Mouse (Mus musculus): ENCODE measurements around the gene Szrd1. TPM values are rescaled to one million over a fixed set of nuclear protein-coding genes. Genes with fewer than 3 reads are reported as not detected.

Szrd1 gene
- polyA plus RNA-seq (2014; fragmentation: Illumina TruSeq; extraction: RNeasy Lipid Tissue Mini Kit (QIAGEN cat#74804); ENCODE audit: low read depth, low replicate concordance), result 40.6 TPM

DNA sequence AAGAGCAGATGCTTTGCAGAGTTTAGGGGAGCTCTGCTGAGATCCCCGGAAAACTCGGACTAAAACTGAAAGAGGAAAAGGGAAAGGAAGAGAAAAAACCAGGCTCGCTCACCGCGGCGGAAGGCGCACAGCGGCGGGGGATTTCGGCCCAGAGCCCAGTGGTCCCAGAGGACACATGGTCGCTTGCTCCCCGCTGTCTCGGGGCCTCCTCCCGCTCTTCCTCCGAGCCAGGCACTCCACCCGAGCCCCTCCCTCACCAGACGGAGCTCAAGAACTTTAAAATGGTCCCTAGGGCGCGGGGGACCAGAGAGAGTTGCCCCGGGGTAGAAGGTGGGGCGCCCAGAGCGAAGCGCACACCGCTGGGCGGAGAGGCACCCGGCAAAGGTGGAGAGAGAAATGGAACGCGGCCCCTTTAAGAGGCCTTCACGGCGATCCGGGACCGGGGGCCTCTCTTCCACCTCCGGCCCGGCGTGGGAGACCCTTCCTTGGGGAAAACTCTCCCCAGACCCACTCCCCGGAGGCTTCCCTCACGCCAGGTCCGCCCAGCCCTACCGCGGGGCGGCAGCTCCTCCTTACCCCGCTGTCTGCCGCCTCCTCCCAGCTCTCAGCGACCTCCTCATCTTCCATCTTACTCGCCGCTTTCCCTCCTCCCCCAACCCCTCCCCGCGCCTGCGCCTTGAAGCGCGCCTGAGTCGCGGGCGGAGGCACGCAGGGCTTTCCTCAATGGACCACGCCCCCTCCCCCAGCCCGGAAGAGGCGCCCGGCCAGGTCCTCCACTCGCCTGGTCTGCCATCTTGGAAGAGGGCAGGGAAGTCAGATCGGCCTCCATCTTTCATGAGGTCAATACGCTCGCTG lies at the start of gene Szrd1:
Szrd1 (minus strand) TSS at position 660 of the 855 bp plus-strand sequence.

DNA sequence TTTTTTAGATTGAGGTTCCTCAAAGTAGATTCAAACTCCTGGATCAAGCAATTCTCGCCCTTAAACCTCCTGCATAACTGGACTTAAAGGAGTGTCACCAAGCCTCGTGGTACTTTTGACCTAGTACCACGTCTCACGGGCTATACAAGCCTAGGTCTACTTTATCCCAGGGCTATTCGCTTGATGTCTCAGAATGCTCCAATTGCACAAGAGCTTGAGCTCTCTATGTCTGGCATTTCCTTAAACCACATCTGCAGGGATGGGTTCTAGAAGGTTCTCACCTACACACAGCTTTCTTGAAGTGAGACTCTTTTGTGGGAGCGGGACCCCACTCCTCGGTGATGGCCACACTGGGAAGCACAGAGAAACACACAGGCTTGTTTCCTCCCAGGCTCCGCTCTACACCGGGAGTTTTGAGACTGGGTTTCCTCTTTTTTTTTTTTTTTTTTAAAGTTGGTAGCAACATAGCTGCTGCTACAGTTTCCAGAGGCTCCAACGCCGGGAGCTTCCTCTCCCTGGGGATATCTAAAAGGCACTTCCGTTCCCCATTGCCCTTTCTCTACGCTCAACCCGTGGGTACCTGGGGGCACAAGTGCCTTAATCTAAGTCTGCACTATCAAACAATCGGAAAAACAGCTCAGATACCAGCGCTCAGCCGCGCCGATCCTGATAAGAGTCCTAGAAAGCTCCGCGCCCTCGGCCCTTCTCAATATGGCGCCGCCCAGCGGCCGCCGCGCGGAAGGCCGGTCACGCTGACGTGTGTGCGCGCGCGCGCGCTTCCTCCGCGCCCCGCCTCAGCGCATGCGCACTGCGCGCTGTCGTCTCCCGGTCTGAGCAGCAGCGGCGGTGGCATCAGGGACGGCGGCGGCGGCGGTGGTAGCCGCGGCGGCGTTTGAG lies 7.8 kb upstream of the Szrd1 start, which contains the start of gene Fbxo42:
Fbxo42 (plus strand) TSS at position 802 of the 897 bp plus-strand sequence.

GRCm38 (mm10) chr4:141088033-141088432 lies 51.5 kb downstream of the Szrd1 start, which contains the start of gene Spata21:
Gene Spata21, plus strand, starts transcription at chr4:141088333.

DNA sequence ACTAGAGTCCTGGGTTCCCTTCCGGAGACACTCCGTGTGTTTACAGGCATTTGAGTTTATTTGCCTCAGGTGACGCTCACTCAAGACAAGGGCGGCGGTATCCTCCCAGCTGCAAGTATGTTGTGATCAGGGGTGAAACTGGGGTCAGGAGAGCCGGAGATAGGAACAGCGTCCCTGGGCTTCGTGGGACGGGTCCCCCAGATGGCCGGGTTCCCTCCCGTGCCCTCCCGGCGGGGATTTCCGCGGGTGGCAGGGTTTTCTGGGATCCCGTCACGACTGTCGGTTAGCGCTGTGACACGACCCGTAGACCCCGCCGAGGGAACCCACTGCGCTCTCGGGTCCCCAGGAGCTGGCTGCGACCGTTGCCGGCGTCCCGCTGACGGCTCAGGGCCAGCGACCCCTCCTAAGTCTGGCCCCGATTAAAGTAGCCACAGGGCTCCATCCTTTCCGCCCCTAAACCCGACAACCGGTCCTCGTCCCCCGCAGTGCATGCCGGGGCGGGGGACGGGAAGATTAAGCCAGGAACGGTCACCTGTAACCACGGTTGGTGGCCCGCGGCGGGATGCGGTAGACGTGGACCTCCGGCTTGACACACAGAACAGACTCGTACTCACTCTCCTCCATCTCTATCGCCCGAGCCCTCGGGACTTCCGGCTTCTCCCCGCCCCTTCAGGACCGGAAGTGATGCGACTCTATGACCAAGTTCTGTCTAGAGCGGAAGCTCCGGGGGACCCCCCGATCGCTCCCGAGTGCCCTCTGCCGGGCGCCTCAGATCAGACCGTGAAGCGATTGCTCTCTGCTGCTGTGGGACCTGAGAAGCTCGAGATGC lies 61.7 kb downstream of the Szrd1 start, which contains the start of gene Necap2:
Necap2 (minus strand) TSS at position 677 of the 829 bp plus-strand sequence.

Other genes with a start within 250 kb of the Szrd1 start
- 24.0 TPM for gene Padi2, start 233.4 kb downstream of the Szrd1 start, polyA plus RNA-seq (2014; fragmentation: Illumina TruSeq; extraction: RNeasy Lipid Tissue Mini Kit (QIAGEN cat#74804); ENCODE audit: low read depth, low replicate concordance)
- gene Sdhb, start 178.6 kb downstream of the Szrd1 start, polyA plus RNA-seq (2014; fragmentation: Illumina TruSeq; extraction: RNeasy Lipid Tissue Mini Kit (QIAGEN cat#74804); ENCODE audit: low read depth, low replicate concordance), result 129 TPM
- 28.6 TPM for gene Atp13a2, start 152.9 kb downstream of the Szrd1 start, polyA plus RNA-seq (2014; fragmentation: Illumina TruSeq; extraction: RNeasy Lipid Tissue Mini Kit (QIAGEN cat#74804); ENCODE audit: low read depth, low replicate concordance)
- 16.9 TPM for gene Mfap2, start 129.4 kb downstream of the Szrd1 start, polyA plus RNA-seq (2014; fragmentation: Illumina TruSeq; extraction: RNeasy Lipid Tissue Mini Kit (QIAGEN cat#74804); ENCODE audit: low read depth, low replicate concordance)
- 15.9 TPM for gene Crocc, start 79.2 kb downstream of the Szrd1 start, polyA plus RNA-seq (2014; fragmentation: Illumina TruSeq; extraction: RNeasy Lipid Tissue Mini Kit (QIAGEN cat#74804); ENCODE audit: low read depth, low replicate concordance)
- 53.0 TPM for gene Necap2, start 61.4 kb downstream of the Szrd1 start, polyA plus RNA-seq (2014; fragmentation: Illumina TruSeq; extraction: RNeasy Lipid Tissue Mini Kit (QIAGEN cat#74804); ENCODE audit: low read depth, low replicate concordance)
- gene Spata21, start 51.4 kb downstream of the Szrd1 start, polyA plus RNA-seq (2014; fragmentation: Illumina TruSeq; extraction: RNeasy Lipid Tissue Mini Kit (QIAGEN cat#74804); ENCODE audit: low read depth, low replicate concordance), result 14.1 TPM
- 9.8 TPM for gene Fbxo42, start 8.1 kb upstream of the Szrd1 start, polyA plus RNA-seq (2014; fragmentation: Illumina TruSeq; extraction: RNeasy Lipid Tissue Mini Kit (QIAGEN cat#74804); ENCODE audit: low read depth, low replicate concordance)
- 0.78 TPM for gene Rsg1, start 74.2 kb upstream of the Szrd1 start, polyA plus RNA-seq (2014; fragmentation: Illumina TruSeq; extraction: RNeasy Lipid Tissue Mini Kit (QIAGEN cat#74804); ENCODE audit: low read depth, low replicate concordance)
- gene Arhgef19, start 99.7 kb upstream of the Szrd1 start, polyA plus RNA-seq (2014; fragmentation: Illumina TruSeq; extraction: RNeasy Lipid Tissue Mini Kit (QIAGEN cat#74804); ENCODE audit: low read depth, low replicate concordance), result 5.9 TPM
- gene Epha2, start 161.5 kb upstream of the Szrd1 start, polyA plus RNA-seq (2014; fragmentation: Illumina TruSeq; extraction: RNeasy Lipid Tissue Mini Kit (QIAGEN cat#74804); ENCODE audit: low read depth, low replicate concordance), result 4.4 TPM
- 0.93 TPM for gene Fam131c, start 228.4 kb upstream of the Szrd1 start, polyA plus RNA-seq (2014; fragmentation: Illumina TruSeq; extraction: RNeasy Lipid Tissue Mini Kit (QIAGEN cat#74804); ENCODE audit: low read depth, low replicate concordance)

Data from adipose tissue, adult 10 weeks (tissue).